In the genomic region with DNA sequence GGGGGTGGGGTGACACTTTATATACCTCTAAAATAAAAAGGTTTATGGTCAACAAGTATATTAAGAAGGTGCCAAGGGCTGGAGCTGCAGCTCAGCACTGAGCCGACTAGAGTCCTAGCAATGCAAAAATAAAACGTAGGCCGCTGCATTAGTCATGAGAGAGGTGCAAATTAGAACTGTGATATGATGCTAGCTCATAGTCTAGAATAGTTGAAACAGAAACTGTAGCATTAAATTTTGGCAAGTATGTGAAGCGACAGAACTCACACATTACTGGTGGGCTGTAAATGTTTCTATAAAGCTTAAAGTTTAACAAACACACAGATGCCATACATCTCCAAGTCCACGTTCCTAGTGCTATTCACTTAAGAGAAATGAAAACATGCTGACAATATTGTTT, we compare ENCODE assay signal across 14 mouse cellular contexts.
"Had no signal": no experiment of that assay in that cellular context is flagged by ENCODE, and none has a peak within 500 bp of the region (broad histone marks: within the 10 kb centered on the region; RNA-seq: fewer than 3 reads in every experiment).

No protein-coding gene starts in this region.

- H3K27ac ChIP-seq: limb, embryonic 12.5 days; liver, embryonic 13.5 days; lung, embryonic 15.5 days; macrophage; midbrain, embryonic 12.5 days had no signal

- H3K9me3 ChIP-seq: limb, embryonic 12.5 days; liver, embryonic 13.5 days; lung, embryonic 15.5 days; megakaryocyte, embryonic 14.5 days; midbrain, embryonic 12.5 days had no signal

- H3K27me3 ChIP-seq: limb, embryonic 12.5 days; liver, embryonic 13.5 days; lung, embryonic 15.5 days; megakaryocyte, embryonic 14.5 days; midbrain, embryonic 12.5 days had no signal

- H3K4me3 ChIP-seq: limb, embryonic 12.5 days; liver, embryonic 13.5 days; lung, embryonic 15.5 days; megakaryocyte, embryonic 14.5 days; midbrain, embryonic 12.5 days had no signal

- ATAC-seq: liver, postnatal 0 days had no signal

- H3K4me1 ChIP-seq: limb, embryonic 12.5 days; lung, embryonic 15.5 days; midbrain, embryonic 12.5 days had no signal

- H3K36me3 ChIP-seq: lung, embryonic 15.5 days had no signal

- DNase-seq: kidney, adult 11 months; kidney, postnatal 10 days; liver; liver, embryonic 13.5 days; liver, postnatal 0 days; lung, postnatal 14 days; spleen, adult 18-20 months; thymus, adult 2 months; thymus, postnatal 36 days had no signal

- H3K9ac ChIP-seq: limb, embryonic 12.5 days; liver, embryonic 13.5 days; liver, postnatal 0 days; lung, embryonic 15.5 days; midbrain, embryonic 12.5 days had no signal

- H3K4me2 ChIP-seq: limb, embryonic 12.5 days; liver, embryonic 13.5 days; lung, embryonic 15.5 days; midbrain, embryonic 12.5 days had no signal
